Mouse (Mus musculus) kidney, embryonic 15.5 days (tissue): ENCODE measurements at regions not wholly inside any gene's neighbourhood (a gene's known extent, or its start where the extent isn't known, plus 50 kb on each side); places are given as distances from the start of the nearest gene placed in this dataset.
A peak's percentile ranks its signal among the peaks of the same experiment; 100 is the strongest.

Experiments
- ATAC-seq: fragments of 200-750 bp; cut with Nextera tagmentation; replicated peaks from 2 replicates; pipeline ENCODE4 v1.8.0; 2017; ENCODE audit warnings: moderate TSS enrichment; ENCODE audit not compliant: low FRiP score
- H3K27ac ChIP-seq: fragments of 300-500 bp; sonication (generic); 2 replicates; pipeline ENCODE4 v1.5.1; 2015; ENCODE audit warnings: mild to moderate bottlenecking, inconsistent platforms
- H3K27me3 ChIP-seq: fragments of 300-500 bp; sonication (generic); 2 replicates; pipeline ENCODE4 v1.6.1; 2015; ENCODE audit warnings: inconsistent platforms
- H3K36me3 ChIP-seq: fragments of 300-500 bp; sonication (generic); 2 replicates; pipeline ENCODE4 v1.6.1; 2015; ENCODE audit warnings: inconsistent platforms
- H3K4me1 ChIP-seq: fragments of 300-500 bp; sonication (generic); 2 replicates; pipeline ENCODE4 v1.6.1; 2015; ENCODE audit warnings: inconsistent platforms
- H3K4me2 ChIP-seq: fragments of 300-500 bp; sonication (generic); 2 replicates; pipeline ENCODE4 v1.6.1; 2015; ENCODE audit warnings: moderate library complexity, mild to moderate bottlenecking, inconsistent platforms
- H3K4me3 ChIP-seq: fragments of 300-500 bp; sonication (generic); replicated peaks from 2 replicates; pipeline ENCODE4 v1.5.1; 2015; ENCODE audit warnings: mild to moderate bottlenecking, inconsistent platforms
- H3K9ac ChIP-seq: fragments of 300-500 bp; sonication (generic); 2 replicates; pipeline ENCODE4 v1.6.1; 2015; ENCODE audit warnings: mild to moderate bottlenecking, inconsistent platforms
- H3K9me3 ChIP-seq: fragments of 300-500 bp; sonication (generic); replicated peaks from 2 replicates; pipeline ENCODE4 v1.6.1; 2016; ENCODE audit warnings: inconsistent platforms
- WGBS: fragments of 180-500 bp; shearing (Covaris S2); methylation state at CpG from one replicate; pipeline ENCODE4 v1.1.7; 2015; ENCODE audit warnings: mixed read lengths; 5-methylcytosine and 5-hydroxymethylcytosine counted together

DNA sequence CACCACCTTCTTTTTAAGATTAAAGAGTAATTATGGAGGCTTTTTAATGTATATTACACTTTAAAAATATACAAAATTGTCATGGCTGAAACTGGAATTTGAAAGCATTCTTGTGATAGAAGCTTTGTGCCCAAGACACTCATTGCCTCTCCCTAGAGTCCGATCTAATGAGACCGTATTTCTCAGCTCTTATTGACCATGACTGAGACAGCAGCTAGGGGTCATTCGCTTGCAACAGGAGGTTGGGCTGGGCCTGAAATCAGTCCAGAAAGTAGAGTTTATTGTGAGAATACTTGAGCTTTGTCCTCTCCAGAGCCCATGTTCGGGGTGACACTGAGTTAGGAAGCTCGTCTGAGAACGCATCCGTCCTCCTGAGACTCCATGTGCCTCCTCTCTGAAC, 79.7 kb downstream of the Tmem30b start:
- Histone ChIP-seq H3K9ac (no peak overlapping the region), H3K27ac (no peak overlapping the region), H3K4me3 (no peak overlapping the region), H3K36me3 (no peaks in the 10 kb centered on the region), H3K4me2 (no peak overlapping the region), H3K9me3 (no peaks in the 10 kb centered on the region), H3K27me3 (0 out of 2 replicates have a peak, but pooled peaks cover 4% of the 10 kb centered on the region), H3K4me1 (0 out of 2 replicates have a peak, but pooled peaks cover 8% of the 10 kb centered on the region)
- ATAC-seq: no peak; the same call in 1 of the 2 replicates
- WGBS: 44% methylated on average over 7 of the region's 7 CpGs

DNA sequence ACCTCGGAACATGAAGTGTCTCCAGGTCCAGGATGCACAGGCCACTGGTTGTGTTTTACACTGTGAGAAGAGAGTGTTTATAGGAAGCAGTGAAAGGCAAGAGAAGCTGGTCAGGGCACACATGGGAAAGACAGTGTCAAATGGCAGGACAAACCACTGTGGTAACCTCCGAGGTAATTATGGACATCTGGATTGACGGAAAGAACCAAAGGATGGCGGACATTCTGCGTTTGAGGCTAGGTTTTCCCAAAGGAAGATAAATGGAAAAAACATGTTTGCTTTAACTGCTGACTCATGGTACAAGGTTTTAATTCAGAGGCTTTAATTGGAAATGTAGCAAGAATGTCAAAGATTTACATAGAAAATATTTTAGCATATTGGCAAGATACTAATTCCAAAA, 80.2 kb downstream of the Tmem30b start:
- no peaks in the 10 kb centered on the region for H3K36me3 ChIP-seq
- H3K9me3 ChIP-seq: no peaks in the 10 kb centered on the region
- H3K27ac ChIP-seq: no peak overlapping the region
- whole genome bisulfite sequencing: 59% methylated on average over 5 of the region's 5 CpGs
- H3K4me3 ChIP-seq: no peak overlapping the region
- no peak for ATAC-seq
- no peak overlapping the region for H3K9ac ChIP-seq
- no peak overlapping the region for H3K4me2 ChIP-seq
- H3K4me1 ChIP-seq: peaks cover 8% of the 10 kb centered on the region; the same call in 1 of the 2 replicates
- H3K27me3 ChIP-seq: 0 out of 2 replicates have a peak, but pooled peaks cover 4% of the 10 kb centered on the region

DNA sequence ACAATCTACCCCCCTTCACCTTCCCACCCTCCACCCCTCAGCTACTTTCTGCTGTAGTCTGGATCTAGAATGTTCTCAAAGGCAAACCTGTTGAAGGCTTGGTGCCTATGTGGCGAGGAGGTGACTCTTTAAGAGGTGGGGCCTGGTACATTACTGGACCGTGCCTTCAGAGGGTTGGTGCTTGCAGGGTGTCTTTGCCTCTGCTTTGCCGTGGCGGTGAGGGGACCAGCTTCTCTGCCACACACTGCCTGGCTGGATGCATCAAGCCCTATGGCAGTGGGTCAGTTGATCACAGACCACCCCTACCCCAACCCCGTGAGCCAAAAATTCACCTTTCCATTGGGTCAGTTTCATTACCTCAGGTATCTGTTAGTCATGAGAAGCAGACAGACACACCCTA, 81.9 kb downstream of the Tmem30b start:
- Histone ChIP-seq H3K4me1 (peaks cover 17% of the 10 kb centered on the region), H3K9ac (no peak overlapping the region), H3K27me3 (0 out of 2 replicates have a peak, but pooled peaks cover 4% of the 10 kb centered on the region), H3K9me3 (no peaks in the 10 kb centered on the region), H3K4me3 (no peak overlapping the region), H3K4me2 (no peak overlapping the region), H3K36me3 (no peaks in the 10 kb centered on the region), H3K27ac (no peak overlapping the region)
- WGBS: 90% methylated on average over 5 of the region's 5 CpGs
- ATAC-seq: no peak

DNA sequence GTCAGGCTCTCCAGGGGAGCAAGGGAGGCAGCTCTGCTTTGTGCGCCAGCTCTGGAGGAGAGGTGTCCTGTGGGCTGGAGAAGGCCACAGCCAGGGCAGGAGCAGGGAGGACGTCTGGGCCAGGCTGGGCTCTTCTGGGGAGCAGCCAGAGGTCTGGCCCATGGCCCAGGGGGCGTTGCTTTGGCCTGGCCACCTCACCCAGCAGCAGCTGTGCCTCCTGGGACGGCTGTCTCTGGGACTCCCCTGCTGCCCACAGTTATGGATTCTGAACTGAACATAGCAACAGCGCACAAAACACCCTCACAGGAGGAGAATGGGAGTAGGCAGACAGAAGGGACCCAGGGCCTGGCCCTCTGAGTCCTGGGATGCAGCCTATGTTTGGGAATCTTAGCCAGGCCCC, 84.1 kb downstream of the Tmem30b start:
- Histone ChIP-seq H3K4me1 (peaks cover 16% of the 10 kb centered on the region), H3K4me3 (no peak overlapping the region), H3K27me3 (no peaks in the 10 kb centered on the region), H3K4me2 (no peak overlapping the region), H3K9me3 (no peaks in the 10 kb centered on the region), H3K36me3 (no peaks in the 10 kb centered on the region), H3K9ac (no peak overlapping the region), H3K27ac (no peak overlapping the region)
- ATAC-seq: peak; percentile 44; the same call in 1 of the 2 replicates
- 53% methylated on average over 5 of the region's 5 CpGs for WGBS

DNA sequence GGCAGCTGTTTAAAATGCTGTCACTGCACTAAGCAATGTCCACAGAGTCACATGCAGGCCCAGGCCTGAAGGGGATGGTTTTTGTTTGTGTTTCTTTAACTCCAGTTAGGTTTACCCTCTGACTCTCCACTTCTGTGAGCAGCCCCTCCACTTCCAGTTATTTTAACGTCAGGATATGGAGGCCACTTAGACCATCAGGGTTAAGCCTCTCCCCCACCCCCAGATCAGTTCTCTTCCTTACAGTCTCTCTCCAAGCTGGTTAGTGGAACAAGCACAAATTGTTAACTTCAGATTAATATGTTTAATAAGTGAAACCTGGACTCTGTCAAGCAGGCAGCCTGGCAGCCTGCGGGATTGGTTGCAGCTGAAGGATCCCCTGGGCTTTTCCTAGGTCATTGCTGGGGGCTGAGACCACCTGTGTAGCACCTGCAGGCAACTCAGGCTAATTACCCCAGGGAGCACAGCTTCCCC, 85.9 kb downstream of the Tmem30b start:
- 10% methylated on average over 2 of the region's 2 CpGs for WGBS
- Histone ChIP-seq H3K9ac (no peak overlapping the region), H3K27ac (peak overlapping the region; percentile 54; the same call in 1 of the 2 replicates), H3K36me3 (no peaks in the 10 kb centered on the region), H3K4me1 (peaks cover 16% of the 10 kb centered on the region), H3K4me3 (no peak overlapping the region), H3K4me2 (no peak overlapping the region), H3K9me3 (no peaks in the 10 kb centered on the region), H3K27me3 (no peaks in the 10 kb centered on the region)
- ATAC-seq: peak; percentile 62

DNA sequence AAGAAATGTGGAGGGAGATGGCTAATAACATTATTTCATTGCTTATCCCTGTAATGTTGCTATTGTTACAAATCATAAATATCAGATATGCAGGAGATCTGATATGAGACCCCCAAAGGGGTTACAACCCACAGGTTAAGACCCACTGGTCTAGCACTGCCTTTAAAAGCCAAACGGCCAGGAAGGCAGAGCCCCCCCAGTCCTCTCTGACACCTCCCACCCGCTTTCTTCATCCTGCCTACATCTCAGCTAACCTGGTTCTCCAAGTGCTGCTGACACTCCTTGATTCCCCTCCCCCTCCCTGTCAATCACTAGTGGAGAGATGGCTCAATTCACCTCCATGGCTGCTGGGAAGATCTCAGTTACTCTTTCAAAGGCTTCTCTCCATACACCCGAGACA, 94.9 kb downstream of the Tmem30b start:
- Histone ChIP-seq H3K4me1 (peaks cover 14% of the 10 kb centered on the region), H3K4me2 (no peak overlapping the region), H3K27me3 (peaks cover 2% of the 10 kb centered on the region), H3K9ac (no peak overlapping the region), H3K36me3 (no peaks in the 10 kb centered on the region), H3K9me3 (no peaks in the 10 kb centered on the region; the same call in 1 of the 2 replicates), H3K27ac (no peak overlapping the region), H3K4me3 (no peak overlapping the region)
- WGBS: 53% methylated on average over 3 of the region's 3 CpGs
- no peak for ATAC-seq

GRCm38 (mm10) chr12:73450541-73450940, 95.7 kb downstream of the Tmem30b start:
- Histone ChIP-seq H3K36me3 (no peaks in the 10 kb centered on the region), H3K4me1 (peaks cover 15% of the 10 kb centered on the region), H3K4me2 (no peak overlapping the region), H3K27ac (no peak overlapping the region), H3K9me3 (no peaks in the 10 kb centered on the region; the same call in 1 of the 2 replicates), H3K9ac (no peak overlapping the region), H3K4me3 (no peak overlapping the region), H3K27me3 (peaks cover 2% of the 10 kb centered on the region)
- ATAC-seq: no peak
- WGBS: 79% methylated on average over 4 of the region's 4 CpGs

GRCm38 (mm10) chr12:73449911-73450520, 96.2 kb downstream of the Tmem30b start:
- Histone ChIP-seq H3K9ac (no peak overlapping the region), H3K9me3 (no peaks in the 10 kb centered on the region; the same call in 1 of the 2 replicates), H3K4me2 (no peak overlapping the region), H3K4me3 (no peak overlapping the region), H3K27me3 (peaks cover 2% of the 10 kb centered on the region), H3K36me3 (no peaks in the 10 kb centered on the region), H3K4me1 (peaks cover 20% of the 10 kb centered on the region), H3K27ac (no peak overlapping the region)
- ATAC-seq: no peak
- 64% methylated on average over 9 of the region's 9 CpGs for WGBS

- WGBS: 44% methylated on average over 9 of the region's 9 CpGs
- peak overlapping the region; percentile 84 for H3K27ac ChIP-seq
- peak; percentile 81 for ATAC-seq
- H3K4me2 ChIP-seq: peak overlapping the region; percentile 44
- H3K9me3 ChIP-seq: no peaks in the 10 kb centered on the region; the same call in 1 of the 2 replicates
- H3K4me3 ChIP-seq: 0 out of 2 replicates have a peak overlapping the region, but pooled peaks have one; percentile 6
- no peaks in the 10 kb centered on the region for H3K36me3 ChIP-seq
- H3K27me3 ChIP-seq: peaks cover 2% of the 10 kb centered on the region; the same call in 1 of the 2 replicates
- H3K9ac ChIP-seq: no peak overlapping the region
- peaks cover 24% of the 10 kb centered on the region for H3K4me1 ChIP-seq
These were observed 97.1 kb downstream of the Tmem30b start for GRCm38 (mm10) chr12:73449069-73449468.

GRCm38 (mm10) chr12:73448388-73448965, 97.7 kb downstream of the Tmem30b start:
- ATAC-seq: 0 out of 2 replicates have a peak, but pooled peaks have one; percentile 5
- Histone ChIP-seq H3K27me3 (peaks cover 2% of the 10 kb centered on the region; the same call in 1 of the 2 replicates), H3K4me1 (peaks cover 24% of the 10 kb centered on the region), H3K9me3 (no peaks in the 10 kb centered on the region; the same call in 1 of the 2 replicates), H3K27ac (peak overlapping the region; percentile 84), H3K4me2 (peak overlapping the region; percentile 44), H3K9ac (no peak overlapping the region), H3K36me3 (no peaks in the 10 kb centered on the region), H3K4me3 (0 out of 2 replicates have a peak overlapping the region, but pooled peaks have one; percentile 6)
- WGBS: 32% methylated on average over 10 of the region's 10 CpGs

- no peaks in the 10 kb centered on the region for H3K36me3 ChIP-seq
- no peaks in the 10 kb centered on the region; the same call in 1 of the 2 replicates for H3K9me3 ChIP-seq
- peaks cover 2% of the 10 kb centered on the region; the same call in 1 of the 2 replicates for H3K27me3 ChIP-seq
- no peak overlapping the region for H3K4me2 ChIP-seq
- no peak for ATAC-seq
- H3K4me1 ChIP-seq: peaks cover 24% of the 10 kb centered on the region
- WGBS: 86% methylated on average over 6 of the region's 6 CpGs
- H3K27ac ChIP-seq: peak overlapping the region; percentile 19; the same call in 1 of the 2 replicates
- no peak overlapping the region for H3K4me3 ChIP-seq
- H3K9ac ChIP-seq: no peak overlapping the region
These were observed 99.0 kb downstream of the Tmem30b start for GRCm38 (mm10) chr12:73447172-73447571.

DNA sequence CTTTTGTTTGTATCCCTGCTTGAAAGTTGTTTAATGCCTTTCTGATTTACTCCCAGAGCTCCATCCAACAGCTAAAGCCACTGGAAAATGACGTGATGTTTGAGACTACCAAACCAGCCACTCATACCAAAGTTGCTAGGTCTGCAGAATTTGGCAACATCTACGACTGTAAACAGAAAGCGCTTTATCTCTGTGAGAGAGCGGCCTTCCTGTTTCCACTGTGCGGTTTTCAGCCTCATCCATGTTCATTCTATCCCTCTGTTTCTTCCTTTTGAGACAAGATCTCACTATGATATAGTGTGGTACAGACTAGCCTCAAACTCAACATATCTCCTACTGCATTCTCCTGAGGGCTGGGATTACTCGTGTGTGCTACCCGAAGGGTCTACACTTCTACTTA, 100.0 kb downstream of the Tmem30b start:
- Histone ChIP-seq H3K4me3 (no peak overlapping the region), H3K4me1 (peaks cover 24% of the 10 kb centered on the region), H3K36me3 (no peaks in the 10 kb centered on the region), H3K9ac (no peak overlapping the region), H3K4me2 (no peak overlapping the region), H3K27me3 (peaks cover 2% of the 10 kb centered on the region; the same call in 1 of the 2 replicates), H3K9me3 (no peaks in the 10 kb centered on the region; the same call in 1 of the 2 replicates), H3K27ac (peak overlapping the region; percentile 81)
- WGBS: 86% methylated on average over 7 of the region's 7 CpGs
- no peak for ATAC-seq
